Mouse (Mus musculus): ENCODE data around the gene Abhd8.

- TF ChIP-seq CTCF (conservative IDR thresholded peaks at IDR 0.05; ENCODE audit: low read length) (no peak), NANOG (IDR thresholded peaks at IDR 0.05; ENCODE audit: borderline replicate concordance, low read length) (no peak)
These were observed 4.5 kb upstream of the Abhd8 start for GRCm38 (mm10) chr8:71468001-71468400.
